15 mouse cellular contexts compared by ENCODE assay signal in genomic region chr7:91429712-91430275, GRCm38 (mm10).
"Had no signal": no experiment of that assay in that cellular context is flagged by ENCODE, and none has a peak within 500 bp of the region (broad histone marks: within the 10 kb centered on the region; RNA-seq: fewer than 3 reads in every experiment).

No protein-coding gene starts in this region.

- H3K9ac ChIP-seq: liver, embryonic 15.5 days; lung, embryonic 14.5 days; midbrain, embryonic 15.5 days; neural tube, embryonic 12.5 days had no signal

- H3K27me3 ChIP-seq: liver, embryonic 15.5 days; megakaryocyte, embryonic 14.5 days; midbrain, embryonic 15.5 days; neural tube, embryonic 12.5 days had no signal

- H3K27ac ChIP-seq: limb, embryonic 10.5 days; liver, embryonic 15.5 days; macrophage; midbrain, embryonic 15.5 days; neural tube, embryonic 12.5 days had no signal

- H3K4me2 ChIP-seq: liver, embryonic 11.5 days; liver, embryonic 15.5 days; lung, embryonic 14.5 days; midbrain, embryonic 11.5 days; midbrain, embryonic 15.5 days; neural tube, embryonic 12.5 days had no signal

- H3K4me1 ChIP-seq: limb, embryonic 10.5 days; liver, embryonic 15.5 days; megakaryocyte, embryonic 14.5 days; neural tube, embryonic 12.5 days had no signal

- H3K4me3 ChIP-seq: limb, embryonic 10.5 days; liver, embryonic 15.5 days; megakaryocyte, embryonic 14.5 days; midbrain, embryonic 15.5 days; neural tube, embryonic 12.5 days had no signal

- ATAC-seq: midbrain, embryonic 15.5 days had no signal

- DNase-seq: kidney, adult 8-10 months; kidney, postnatal 25 days; layer of hippocampus, adult 9-11 months; lung, embryonic 14.5 days; lung, postnatal 14 days; right cerebral cortex, postnatal 25 days; thymus, postnatal 4 days had no signal

- H3K36me3 ChIP-seq: limb, embryonic 10.5 days; liver, embryonic 15.5 days; midbrain, embryonic 15.5 days; neural tube, embryonic 12.5 days had no signal

- H3K9me3 ChIP-seq: limb, embryonic 10.5 days; liver, embryonic 15.5 days; megakaryocyte, embryonic 14.5 days; midbrain, embryonic 15.5 days; neural tube, embryonic 12.5 days had no signal
